Mouse (Mus musculus) liver, embryonic 14.5 days (tissue): ENCODE data around the gene Rab3gap2.

Experiments used
- CTCF ChIP-seq: IDR thresholded peaks from 2 replicates; pipeline ENCODE4 v1.5.1; 2016; ENCODE audit warnings: antibody characterized with exemption, low read depth, control low read depth
- EP300 ChIP-seq: IDR thresholded peaks from 2 replicates; pipeline ENCODE4 v1.6.1; 2016; ENCODE audit warnings: antibody characterized with exemption, low read depth

GRCm38 (mm10) chr1:185311949-185312348 lies 108.0 kb downstream of the Rab3gap2 start:
- TF ChIP-seq CTCF (no peak), EP300 (no peak)
